Mouse (Mus musculus) stomach, embryonic 16.5 days (tissue): ENCODE measurements around the gene Sord. TPM values are rescaled to one million over a fixed set of nuclear protein-coding genes. Genes with fewer than 3 reads are reported as not detected.
A peak's percentile ranks its signal among the peaks of the same experiment; 100 is the strongest.

Experiments
- ATAC-seq: fragments of 200-750 bp; cut with Nextera tagmentation; 2 replicates; pipeline ENCODE4 v1.8.0; 2017; ENCODE audit warnings: moderate number of reproducible peaks, moderate TSS enrichment; ENCODE audit not compliant: insufficient read depth, low FRiP score
- H3K27ac ChIP-seq: fragments of 300-500 bp; sonication (generic); 2 replicates; pipeline ENCODE4 v1.5.1; 2014; ENCODE audit warnings: low read length
- H3K27me3 ChIP-seq: fragments of 300-500 bp; sonication (generic); 2 replicates; pipeline ENCODE4 v1.6.1; 2014; ENCODE audit warnings: low read length, control low read depth, mixed read lengths; ENCODE audit not compliant: control insufficient read depth, insufficient read depth
- H3K36me3 ChIP-seq: fragments of 300-500 bp; sonication (generic); 2 replicates; pipeline ENCODE4 v1.6.1; 2014; ENCODE audit warnings: low read length; ENCODE audit not compliant: control insufficient read depth, insufficient read depth
- H3K4me1 ChIP-seq: fragments of 300-500 bp; sonication (generic); 2 replicates; pipeline ENCODE4 v1.6.1; 2014; ENCODE audit warnings: low read length, control low read depth, mixed read lengths; ENCODE audit not compliant: control insufficient read depth, insufficient read depth
- H3K4me2 ChIP-seq: fragments of 300-500 bp; sonication (generic); 2 replicates; pipeline ENCODE4 v1.6.1; 2014; ENCODE audit warnings: low read depth, low read length, mixed read lengths
- H3K4me3 ChIP-seq: fragments of 300-500 bp; sonication (generic); replicated peaks from 2 replicates; pipeline ENCODE4 v1.5.1; 2014; ENCODE audit warnings: mild to moderate bottlenecking, low read length
- H3K9ac ChIP-seq: fragments of 300-500 bp; sonication (generic); 2 replicates; pipeline ENCODE4 v1.6.1; 2014; ENCODE audit warnings: low read length
- H3K9me3 ChIP-seq: fragments of 300-500 bp; sonication (generic); replicated peaks from 2 replicates; pipeline ENCODE4 v1.6.1; 2016; ENCODE audit warnings: low read length, control low read depth; ENCODE audit not compliant: control insufficient read depth
- WGBS: fragments of 180-500 bp; shearing (Covaris S2); extraction: QIAGEN DNeasy Blood & Tissue Kit; methylation state at CpG from one replicate; pipeline ENCODE4 v1.1.7; 2014; 5-methylcytosine and 5-hydroxymethylcytosine counted together
- polyA plus RNA-seq: library from polyadenylated mRNA; unstranded; fragments of >200 nt; fragmentation: Nextera tagmentation; extraction: Ambion mirVana; gene quantifications from 2 replicates; pipeline ENCODE4 v1.2.1, GENCODE M21; 2015

The Sord gene
- polyA plus RNA-seq, 1 experiment from 2014 or later, result 52.4 TPM

- Histone ChIP-seq H3K4me3 (peak overlapping the region; percentile 62), H3K4me1 (0 out of 2 replicates have a peak, but pooled peaks cover 7% of the 10 kb centered on the region), H3K9me3 (no peaks in the 10 kb centered on the region), H3K4me2 (peak overlapping the region; percentile 87), H3K27ac (peak overlapping the region; percentile 50; the same call in 1 of the 2 replicates), H3K36me3 (no peaks in the 10 kb centered on the region), H3K9ac (peak overlapping the region; percentile 73), H3K27me3 (no peaks in the 10 kb centered on the region)
- ATAC-seq, result no peak
- 6% methylated on average over 26 of the region's 26 CpGs for WGBS
Measured at GRCm38 (mm10) chr2:122233759-122234557, 591 bp upstream of the Sord start.

GRCm38 (mm10) chr2:122235425-122235824, 876 bp downstream of the Sord start:
- no peak overlapping the region for H3K9ac ChIP-seq
- H3K27me3 ChIP-seq, result no peaks in the 10 kb centered on the region
- WGBS, result 77% methylated on average over 2 of the region's 2 CpGs
- 0 out of 2 replicates have a peak, but pooled peaks cover 7% of the 10 kb centered on the region for H3K4me1 ChIP-seq
- H3K27ac ChIP-seq, result no peak overlapping the region
- ATAC-seq, result no peak
- peak overlapping the region; percentile 62 for H3K4me3 ChIP-seq
- no peaks in the 10 kb centered on the region for H3K9me3 ChIP-seq
- H3K4me2 ChIP-seq, result peak overlapping the region; percentile 87
- H3K36me3 ChIP-seq, result no peaks in the 10 kb centered on the region

GRCm38 (mm10) chr2:122236321-122236720, 1.8 kb downstream of the Sord start:
- no peak for ATAC-seq
- Histone ChIP-seq H3K36me3 (no peaks in the 10 kb centered on the region), H3K27me3 (no peaks in the 10 kb centered on the region), H3K4me3 (no peak overlapping the region), H3K27ac (no peak overlapping the region), H3K4me2 (peak overlapping the region; percentile 3; the same call in 1 of the 2 replicates), H3K9me3 (no peaks in the 10 kb centered on the region), H3K9ac (no peak overlapping the region), H3K4me1 (0 out of 2 replicates have a peak, but pooled peaks cover 7% of the 10 kb centered on the region)

- no peak for ATAC-seq
- Histone ChIP-seq H3K9ac (no peak overlapping the region), H3K27me3 (no peaks in the 10 kb centered on the region), H3K4me3 (no peak overlapping the region), H3K4me2 (no peak overlapping the region), H3K36me3 (no peaks in the 10 kb centered on the region), H3K9me3 (no peaks in the 10 kb centered on the region), H3K4me1 (0 out of 2 replicates have a peak, but pooled peaks cover 7% of the 10 kb centered on the region), H3K27ac (no peak overlapping the region)
- WGBS, result 79% methylated on average over 2 of the region's 2 CpGs
Measured at GRCm38 (mm10) chr2:122237891-122238470, 3.4 kb downstream of the Sord start.

GRCm38 (mm10) chr2:122240735-122241134, 6.2 kb downstream of the Sord start:
- no peak for ATAC-seq
- no peak overlapping the region for H3K4me2 ChIP-seq
- no peaks in the 10 kb centered on the region for H3K27me3 ChIP-seq
- no peak overlapping the region for H3K9ac ChIP-seq
- H3K4me3 ChIP-seq, result no peak overlapping the region
- no peak overlapping the region for H3K27ac ChIP-seq
- H3K9me3 ChIP-seq, result no peaks in the 10 kb centered on the region
- 0 out of 2 replicates have a peak, but pooled peaks cover 2% of the 10 kb centered on the region for H3K4me1 ChIP-seq
- no peaks in the 10 kb centered on the region for H3K36me3 ChIP-seq

GRCm38 (mm10) chr2:122241226-122241625, 6.7 kb downstream of the Sord start:
- WGBS, result 89% methylated on average over 4 of the region's 4 CpGs

GRCm38 (mm10) chr2:122241935-122242334, 7.4 kb downstream of the Sord start:
- Histone ChIP-seq H3K9ac (no peak overlapping the region), H3K9me3 (no peaks in the 10 kb centered on the region), H3K27me3 (no peaks in the 10 kb centered on the region), H3K4me2 (no peak overlapping the region), H3K4me1 (0 out of 2 replicates have a peak, but pooled peaks cover 2% of the 10 kb centered on the region), H3K27ac (no peak overlapping the region), H3K36me3 (no peaks in the 10 kb centered on the region), H3K4me3 (no peak overlapping the region)
- WGBS, result 42% methylated on average over 6 of the region's 6 CpGs
- ATAC-seq, result peak; percentile 73

More at GRCm38 (mm10) chr2:122241226-122241625, 6.7 kb downstream of the Sord start:
- H3K27me3 ChIP-seq, result no peaks in the 10 kb centered on the region
- H3K4me2 ChIP-seq, result no peak overlapping the region
- H3K9me3 ChIP-seq, result no peaks in the 10 kb centered on the region
- no peaks in the 10 kb centered on the region for H3K36me3 ChIP-seq
- no peak for ATAC-seq
- no peak overlapping the region for H3K4me3 ChIP-seq
- H3K27ac ChIP-seq, result no peak overlapping the region
- H3K4me1 ChIP-seq, result 0 out of 2 replicates have a peak, but pooled peaks cover 2% of the 10 kb centered on the region
- no peak overlapping the region for H3K9ac ChIP-seq

GRCm38 (mm10) chr2:122243671-122244131, 9.2 kb downstream of the Sord start:
- no peaks in the 10 kb centered on the region for H3K36me3 ChIP-seq
- no peak overlapping the region for H3K27ac ChIP-seq
- ATAC-seq, result peak; percentile 42; the same call in 1 of the 2 replicates
- H3K9ac ChIP-seq, result no peak overlapping the region
- H3K4me1 ChIP-seq, result 0 out of 2 replicates have a peak, but pooled peaks cover 2% of the 10 kb centered on the region
- no peaks in the 10 kb centered on the region for H3K27me3 ChIP-seq
- no peak overlapping the region for H3K4me2 ChIP-seq
- 6% methylated on average over 3 of the region's 3 CpGs for WGBS
- no peaks in the 10 kb centered on the region for H3K9me3 ChIP-seq
- H3K4me3 ChIP-seq, result no peak overlapping the region

GRCm38 (mm10) chr2:122247786-122248185, 13.2 kb downstream of the Sord start:
- WGBS, result 81% methylated on average over 10 of the region's 10 CpGs
- Histone ChIP-seq H3K27me3 (no peaks in the 10 kb centered on the region), H3K9ac (no peak overlapping the region), H3K4me1 (0 out of 2 replicates have a peak, but pooled peaks cover 2% of the 10 kb centered on the region), H3K9me3 (no peaks in the 10 kb centered on the region), H3K27ac (no peak overlapping the region), H3K4me3 (no peak overlapping the region), H3K36me3 (0 out of 2 replicates have a peak, but pooled peaks cover 4% of the 10 kb centered on the region), H3K4me2 (no peak overlapping the region)
- no peak for ATAC-seq
